Mouse (Mus musculus): ENCODE measurements around the gene Foxb1. TPM values are rescaled to one million over a fixed set of nuclear protein-coding genes. Genes with fewer than 3 reads are reported as not detected.

Gene Foxb1
- polyA plus RNA-seq, 1 experiment from 2014 or later: not detected

GRCm38 (mm10) chr9:69766301-69766700 lies 5.6 kb upstream of the Foxb1 start:
- Histone ChIP-seq H3K9ac (ENCODE audit: low read depth, low read length) (no peak overlapping the region), H3K4me3 (ENCODE audit: low read depth, low read length) (no peak overlapping the region), H3K4me1 (ENCODE audit: control insufficient read depth, low read depth, low read length) (no peaks in the 10 kb centered on the region), H3K4me2 (ENCODE audit: low read depth, low read length) (no peak overlapping the region), H3K9me3 (replicated peaks; ENCODE audit: control insufficient read depth, low read length) (no peaks in the 10 kb centered on the region), H3K27me3 (ENCODE audit: control insufficient read depth, insufficient read depth, low read depth, low read length) (peaks cover 99% of the 10 kb centered on the region), H3K36me3 (ENCODE audit: control insufficient read depth, insufficient read depth) (no peaks in the 10 kb centered on the region), H3K27ac (ENCODE audit: low read length) (no peak overlapping the region)
- WGBS (ENCODE audit: insufficient replicate concordance): 4% methylated on average over 8 of the region's 8 CpGs
- ATAC-seq (ENCODE audit: low read depth): no peak

- 4% methylated on average over 8 of the region's 8 CpGs for WGBS (ENCODE audit: insufficient replicate concordance)
- no peak for ATAC-seq (ENCODE audit: low read depth)
Measured at GRCm38 (mm10) chr9:69765483-69766050, 4.8 kb upstream of the Foxb1 start.

GRCm38 (mm10) chr9:69764586-69765482 lies 4.1 kb upstream of the Foxb1 start:
- no peak overlapping the region for H3K9ac ChIP-seq (ENCODE audit: low read depth, low read length)
- H3K27me3 ChIP-seq (ENCODE audit: control insufficient read depth, insufficient read depth, low read depth, low read length): peaks cover 99% of the 10 kb centered on the region
- under 1% methylated on average over 42 of the region's 42 CpGs for WGBS (ENCODE audit: insufficient replicate concordance)
- no peaks in the 10 kb centered on the region for H3K36me3 ChIP-seq (ENCODE audit: control insufficient read depth, insufficient read depth)
- no peak overlapping the region for H3K27ac ChIP-seq (ENCODE audit: low read length)
- no peak for ATAC-seq (ENCODE audit: low read depth)
- no peaks in the 10 kb centered on the region for H3K9me3 ChIP-seq (replicated peaks; ENCODE audit: control insufficient read depth, low read length)
- H3K4me2 ChIP-seq (ENCODE audit: low read depth, low read length): no peak overlapping the region
- H3K4me3 ChIP-seq (ENCODE audit: low read depth, low read length): no peak overlapping the region
- H3K4me1 ChIP-seq (ENCODE audit: control insufficient read depth, low read depth, low read length): no peaks in the 10 kb centered on the region

More at GRCm38 (mm10) chr9:69765483-69766050, 4.8 kb upstream of the Foxb1 start:
- H3K36me3 ChIP-seq (ENCODE audit: control insufficient read depth, insufficient read depth): no peaks in the 10 kb centered on the region
- peaks cover 99% of the 10 kb centered on the region for H3K27me3 ChIP-seq (ENCODE audit: control insufficient read depth, insufficient read depth, low read depth, low read length)
- H3K27ac ChIP-seq (ENCODE audit: low read length): no peak overlapping the region
- no peak overlapping the region for H3K4me2 ChIP-seq (ENCODE audit: low read depth, low read length)
- H3K9me3 ChIP-seq (replicated peaks; ENCODE audit: control insufficient read depth, low read length): no peaks in the 10 kb centered on the region
- H3K4me1 ChIP-seq (ENCODE audit: control insufficient read depth, low read depth, low read length): no peaks in the 10 kb centered on the region
- H3K9ac ChIP-seq (ENCODE audit: low read depth, low read length): no peak overlapping the region
- H3K4me3 ChIP-seq (ENCODE audit: low read depth, low read length): no peak overlapping the region

GRCm38 (mm10) chr9:69763681-69764585 lies 3.2 kb upstream of the Foxb1 start:
- no peaks in the 10 kb centered on the region for H3K36me3 ChIP-seq (ENCODE audit: control insufficient read depth, insufficient read depth)
- no peak overlapping the region for H3K4me2 ChIP-seq (ENCODE audit: low read depth, low read length)
- H3K4me3 ChIP-seq (ENCODE audit: low read depth, low read length): no peak overlapping the region
- ATAC-seq (ENCODE audit: low read depth): no peak
- H3K27me3 ChIP-seq (ENCODE audit: control insufficient read depth, insufficient read depth, low read depth, low read length): peaks cover 99% of the 10 kb centered on the region
- 2% methylated on average over 25 of the region's 25 CpGs for WGBS (ENCODE audit: insufficient replicate concordance)
- no peak overlapping the region for H3K27ac ChIP-seq (ENCODE audit: low read length)
- H3K9ac ChIP-seq (ENCODE audit: low read depth, low read length): no peak overlapping the region
- H3K9me3 ChIP-seq (replicated peaks; ENCODE audit: control insufficient read depth, low read length): no peaks in the 10 kb centered on the region
- H3K4me1 ChIP-seq (ENCODE audit: control insufficient read depth, low read depth, low read length): no peaks in the 10 kb centered on the region

GRCm38 (mm10) chr9:69762703-69763102 lies 2.0 kb upstream of the Foxb1 start:
- peaks cover 98% of the 10 kb centered on the region for H3K27me3 ChIP-seq (ENCODE audit: control insufficient read depth, insufficient read depth, low read depth, low read length)
- 1% methylated on average over 14 of the region's 14 CpGs for WGBS (ENCODE audit: insufficient replicate concordance)
- ATAC-seq (ENCODE audit: low read depth): no peak

GRCm38 (mm10) chr9:69762221-69762620 lies 1.5 kb upstream of the Foxb1 start:
- Histone ChIP-seq H3K9me3 (replicated peaks; ENCODE audit: control insufficient read depth, low read length) (no peaks in the 10 kb centered on the region), H3K4me2 (ENCODE audit: low read depth, low read length) (no peak overlapping the region), H3K27me3 (ENCODE audit: control insufficient read depth, insufficient read depth, low read depth, low read length) (peaks cover 96% of the 10 kb centered on the region), H3K9ac (ENCODE audit: low read depth, low read length) (no peak overlapping the region), H3K27ac (ENCODE audit: low read length) (no peak overlapping the region), H3K4me1 (ENCODE audit: control insufficient read depth, low read depth, low read length) (no peaks in the 10 kb centered on the region), H3K36me3 (ENCODE audit: control insufficient read depth, insufficient read depth) (no peaks in the 10 kb centered on the region), H3K4me3 (ENCODE audit: low read depth, low read length) (no peak overlapping the region)
- no peak for ATAC-seq (ENCODE audit: low read depth)
- 1% methylated on average over 12 of the region's 12 CpGs for WGBS (ENCODE audit: insufficient replicate concordance)

More at GRCm38 (mm10) chr9:69762703-69763102, 2.0 kb upstream of the Foxb1 start:
- no peaks in the 10 kb centered on the region for H3K9me3 ChIP-seq (replicated peaks; ENCODE audit: control insufficient read depth, low read length)
- no peak overlapping the region for H3K4me2 ChIP-seq (ENCODE audit: low read depth, low read length)
- no peak overlapping the region for H3K4me3 ChIP-seq (ENCODE audit: low read depth, low read length)
- no peak overlapping the region for H3K27ac ChIP-seq (ENCODE audit: low read length)
- no peak overlapping the region for H3K9ac ChIP-seq (ENCODE audit: low read depth, low read length)
- H3K4me1 ChIP-seq (ENCODE audit: control insufficient read depth, low read depth, low read length): no peaks in the 10 kb centered on the region
- no peaks in the 10 kb centered on the region for H3K36me3 ChIP-seq (ENCODE audit: control insufficient read depth, insufficient read depth)

GRCm38 (mm10) chr9:69761569-69761968 lies 829 bp upstream of the Foxb1 start:
- ATAC-seq (ENCODE audit: low read depth): no peak
- WGBS (ENCODE audit: insufficient replicate concordance): 3% methylated on average over 10 of the region's 10 CpGs

GRCm38 (mm10) chr9:69759721-69760221 lies 969 bp downstream of the Foxb1 start:
- Histone ChIP-seq H3K36me3 (ENCODE audit: control insufficient read depth, insufficient read depth) (no peaks in the 10 kb centered on the region), H3K4me3 (ENCODE audit: low read depth, low read length) (no peak overlapping the region), H3K9ac (ENCODE audit: low read depth, low read length) (no peak overlapping the region), H3K27ac (ENCODE audit: low read length) (no peak overlapping the region), H3K4me2 (ENCODE audit: low read depth, low read length) (no peak overlapping the region), H3K27me3 (ENCODE audit: control insufficient read depth, insufficient read depth, low read depth, low read length) (peaks cover 89% of the 10 kb centered on the region), H3K4me1 (ENCODE audit: control insufficient read depth, low read depth, low read length) (no peaks in the 10 kb centered on the region), H3K9me3 (replicated peaks; ENCODE audit: control insufficient read depth, low read length) (no peaks in the 10 kb centered on the region)
- no peak for ATAC-seq (ENCODE audit: low read depth)
- under 1% methylated on average over 44 of the region's 44 CpGs for WGBS (ENCODE audit: insufficient replicate concordance)

More at GRCm38 (mm10) chr9:69761569-69761968, 829 bp upstream of the Foxb1 start:
- no peak overlapping the region for H3K4me3 ChIP-seq (ENCODE audit: low read depth, low read length)
- peaks cover 94% of the 10 kb centered on the region for H3K27me3 ChIP-seq (ENCODE audit: control insufficient read depth, insufficient read depth, low read depth, low read length)
- H3K36me3 ChIP-seq (ENCODE audit: control insufficient read depth, insufficient read depth): no peaks in the 10 kb centered on the region
- no peaks in the 10 kb centered on the region for H3K9me3 ChIP-seq (replicated peaks; ENCODE audit: control insufficient read depth, low read length)
- H3K9ac ChIP-seq (ENCODE audit: low read depth, low read length): no peak overlapping the region
- no peak overlapping the region for H3K27ac ChIP-seq (ENCODE audit: low read length)
- H3K4me1 ChIP-seq (ENCODE audit: control insufficient read depth, low read depth, low read length): no peaks in the 10 kb centered on the region
- H3K4me2 ChIP-seq (ENCODE audit: low read depth, low read length): no peak overlapping the region

All from liver, embryonic 16.5 days (tissue).